Mouse (Mus musculus): ENCODE measurements around the gene Maml2.

Maml2 gene

GRCm38 (mm10) chr9:13574059-13574458 lies 276.3 kb downstream of the Maml2 start:
- DNase-seq (ENCODE audit: low spot score), result no peak

- DNase-seq (ENCODE audit: low spot score), result no peak
These were observed 277.2 kb downstream of the Maml2 start for GRCm38 (mm10) chr9:13574913-13575312.

- no peak for DNase-seq (ENCODE audit: low spot score)
These were observed 279.4 kb downstream of the Maml2 start for GRCm38 (mm10) chr9:13577150-13577549.

GRCm38 (mm10) chr9:13581184-13581583 lies 283.4 kb downstream of the Maml2 start:
- DNase-seq (ENCODE audit: low spot score), result no peak

- DNase-seq (ENCODE audit: low spot score), result no peak
These were observed 286.2 kb downstream of the Maml2 start for GRCm38 (mm10) chr9:13583952-13584351.

GRCm38 (mm10) chr9:13584435-13584834 lies 286.7 kb downstream of the Maml2 start:
- no peak for DNase-seq (ENCODE audit: low spot score)

GRCm38 (mm10) chr9:13587085-13587933 lies 289.6 kb downstream of the Maml2 start:
- peak; percentile 59 for DNase-seq (ENCODE audit: low spot score)

- no peak for DNase-seq (ENCODE audit: low spot score)
These were observed 291.0 kb downstream of the Maml2 start for GRCm38 (mm10) chr9:13588786-13589185.

- no peak for DNase-seq (ENCODE audit: low spot score)
These were observed 294.9 kb downstream of the Maml2 start for GRCm38 (mm10) chr9:13592701-13593100.

GRCm38 (mm10) chr9:13597736-13598135 lies 300.0 kb downstream of the Maml2 start:
- DNase-seq (ENCODE audit: low spot score), result peak; percentile 47

GRCm38 (mm10) chr9:13598596-13599333 lies 301.0 kb downstream of the Maml2 start:
- no peak for DNase-seq (ENCODE audit: low spot score)

- no peak for DNase-seq (ENCODE audit: low spot score)
These were observed 301.5 kb downstream of the Maml2 start for GRCm38 (mm10) chr9:13599334-13599614.

GRCm38 (mm10) chr9:13599800-13600199 lies 302.0 kb downstream of the Maml2 start:
- no peak for DNase-seq (ENCODE audit: low spot score)

- DNase-seq (ENCODE audit: low spot score), result no peak
These were observed 304.0 kb downstream of the Maml2 start for GRCm38 (mm10) chr9:13601729-13602128.

- no peak for DNase-seq (ENCODE audit: low spot score)
These were observed 305.9 kb downstream of the Maml2 start for GRCm38 (mm10) chr9:13603533-13604143.

- no peak for DNase-seq (ENCODE audit: low spot score)
These were observed 309.9 kb downstream of the Maml2 start for GRCm38 (mm10) chr9:13607609-13608185.

- no peak for DNase-seq (ENCODE audit: low spot score)
These were observed 310.8 kb downstream of the Maml2 start for GRCm38 (mm10) chr9:13608532-13609071.

GRCm38 (mm10) chr9:13611561-13611960 lies 313.8 kb downstream of the Maml2 start:
- DNase-seq (ENCODE audit: low spot score), result no peak

- DNase-seq (ENCODE audit: low spot score), result no peak
These were observed 314.6 kb downstream of the Maml2 start for GRCm38 (mm10) chr9:13612371-13612770.

GRCm38 (mm10) chr9:13613325-13614268 lies 315.8 kb downstream of the Maml2 start:
- no peak for DNase-seq (ENCODE audit: low spot score)

- no peak for DNase-seq (ENCODE audit: low spot score)
These were observed 318.7 kb downstream of the Maml2 start for GRCm38 (mm10) chr9:13616383-13617009.

Measured in layer of hippocampus, adult 9-10 months (tissue).